Mouse (Mus musculus): Measurements from ENCODE around the gene Fat3.

GRCm38 (mm10) chr9:16011382-16011781 is 489.7 kb downstream of the Fat3 start:
- TF ChIP-seq CTCF (IDR thresholded peaks at IDR 0.05; ENCODE audit: control insufficient read depth, insufficient read depth, low read length) (no peak), POLR2A (IDR thresholded peaks at IDR 0.05; ENCODE audit: borderline replicate concordance, control insufficient read depth, low read depth, low read length) (no peak)

Data from bone marrow, adult 2 months (tissue).